Mouse (Mus musculus): Measurements from ENCODE around the gene Scaf1. TPM values are rescaled to one million over a fixed set of nuclear protein-coding genes. Genes with fewer than 3 reads are reported as not detected.
A peak's percentile ranks its signal among the peaks of the same experiment; 100 is the strongest.
"Not testable (repeated sequence)": the region's sequence is repeated elsewhere in the genome, so short reads cannot be mapped to it uniquely, and the experiment has no call there.

Scaf1 gene
- polyA plus RNA-seq, 1 experiment from 2014 or later = 46.2 TPM

DNA sequence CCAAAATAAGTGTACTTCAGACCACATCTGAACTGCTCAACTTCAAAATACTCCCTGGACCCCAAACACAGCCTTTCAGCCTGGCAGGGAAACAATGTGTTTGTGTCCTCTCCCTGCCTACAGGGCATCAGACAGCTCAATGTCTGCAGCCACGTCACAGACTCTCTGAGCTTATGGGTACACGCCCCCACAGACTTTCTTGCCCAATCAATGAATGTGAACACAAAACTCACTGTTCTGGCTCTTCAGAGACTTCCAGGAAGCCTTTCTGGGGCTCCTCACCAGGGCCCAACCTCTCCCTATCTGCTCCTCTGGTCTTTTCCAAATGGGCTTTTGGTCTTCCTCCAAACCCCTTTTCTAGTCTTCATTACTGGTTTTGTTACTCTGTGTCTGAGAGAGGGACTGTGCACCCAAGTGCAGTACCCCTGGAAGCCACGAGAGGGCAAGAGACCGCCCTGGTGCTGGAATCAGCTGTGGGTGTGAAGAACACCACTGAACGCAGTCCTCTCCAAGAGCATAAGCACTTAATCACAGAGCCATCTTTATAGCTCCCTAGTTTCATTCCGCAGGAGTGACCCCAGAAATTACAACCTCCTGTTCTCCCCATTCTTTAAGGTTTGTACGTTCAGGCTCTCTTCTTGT lies 21.7 kb upstream of the Scaf1 start:
- no peaks in the 10 kb centered on the region for H3K27me3 ChIP-seq (replicated peaks; ENCODE audit: low read depth, poor library complexity, severe bottlenecking)
- WGBS = 73% methylated on average over 7 of the region's 7 CpGs
- H3K36me3 ChIP-seq (replicated peaks) = peaks cover 100% of the 10 kb centered on the region
- H3K4me1 ChIP-seq = no peaks in the 10 kb centered on the region
- peak; percentile 65 for DNase-seq (ENCODE audit: low spot score)
- H3K4me3 ChIP-seq = 0 out of 2 replicates have a peak overlapping the region, but pooled peaks have one; percentile 21
- no peaks in the 10 kb centered on the region for H3K9me3 ChIP-seq
- H3K27ac ChIP-seq (replicated peaks) = no peak overlapping the region

DNA sequence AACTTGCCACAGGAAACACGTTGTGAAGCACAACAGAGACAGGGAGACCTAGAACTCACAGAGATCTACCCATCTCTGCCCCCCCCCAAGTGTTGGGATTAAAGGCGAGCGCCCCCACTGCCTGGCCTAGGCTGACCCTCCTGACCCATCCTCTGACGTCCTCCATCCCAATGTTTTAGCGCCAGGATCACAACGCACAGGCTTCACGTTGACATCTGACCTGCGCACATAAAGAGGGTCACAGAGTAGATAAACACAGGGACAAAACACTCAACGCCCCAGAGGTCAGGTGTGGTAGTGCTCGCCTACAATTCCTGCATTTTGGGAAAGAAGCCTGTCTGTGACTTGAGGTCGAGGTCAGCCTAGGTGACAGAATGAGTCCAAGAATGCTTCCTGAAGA lies 20.5 kb upstream of the Scaf1 start:
- Histone ChIP-seq H3K4me1 (no peaks in the 10 kb centered on the region), H3K27ac (replicated peaks) (no peak overlapping the region), H3K27me3 (replicated peaks; ENCODE audit: low read depth, poor library complexity, severe bottlenecking) (no peaks in the 10 kb centered on the region), H3K4me3 (no peak overlapping the region), H3K9me3 (no peaks in the 10 kb centered on the region), H3K36me3 (replicated peaks) (peaks cover 100% of the 10 kb centered on the region)
- WGBS = 87% methylated on average over 11 of the region's 11 CpGs
- DNase-seq (ENCODE audit: low spot score) = no peak

DNA sequence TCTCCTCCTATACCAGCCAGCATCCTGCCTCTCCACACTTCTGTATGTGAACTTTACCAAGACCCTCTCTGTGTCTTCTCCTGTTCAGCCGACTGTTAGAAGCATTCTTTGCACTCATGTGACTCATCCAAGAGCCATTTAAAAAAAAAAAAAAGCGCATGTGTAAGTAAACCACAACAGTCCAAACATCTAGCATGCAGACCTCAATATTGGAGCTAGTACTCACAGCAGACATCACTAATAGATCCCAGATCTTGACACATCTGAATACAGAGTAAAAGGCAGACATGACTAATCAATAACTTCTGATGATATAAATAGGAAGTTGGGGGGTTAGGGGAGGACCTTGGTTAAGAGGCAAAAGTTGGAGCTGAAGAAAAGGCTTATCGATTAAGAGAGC lies 19.5 kb upstream of the Scaf1 start:
- no peaks in the 10 kb centered on the region for H3K4me1 ChIP-seq
- WGBS = 87% methylated on average over 3 of the region's 3 CpGs
- no peak overlapping the region for H3K4me3 ChIP-seq
- H3K27me3 ChIP-seq (replicated peaks; ENCODE audit: low read depth, poor library complexity, severe bottlenecking) = no peaks in the 10 kb centered on the region
- DNase-seq (ENCODE audit: low spot score) = no peak
- H3K9me3 ChIP-seq = no peaks in the 10 kb centered on the region
- peaks cover 100% of the 10 kb centered on the region for H3K36me3 ChIP-seq (replicated peaks)
- H3K27ac ChIP-seq (replicated peaks) = no peak overlapping the region

DNA sequence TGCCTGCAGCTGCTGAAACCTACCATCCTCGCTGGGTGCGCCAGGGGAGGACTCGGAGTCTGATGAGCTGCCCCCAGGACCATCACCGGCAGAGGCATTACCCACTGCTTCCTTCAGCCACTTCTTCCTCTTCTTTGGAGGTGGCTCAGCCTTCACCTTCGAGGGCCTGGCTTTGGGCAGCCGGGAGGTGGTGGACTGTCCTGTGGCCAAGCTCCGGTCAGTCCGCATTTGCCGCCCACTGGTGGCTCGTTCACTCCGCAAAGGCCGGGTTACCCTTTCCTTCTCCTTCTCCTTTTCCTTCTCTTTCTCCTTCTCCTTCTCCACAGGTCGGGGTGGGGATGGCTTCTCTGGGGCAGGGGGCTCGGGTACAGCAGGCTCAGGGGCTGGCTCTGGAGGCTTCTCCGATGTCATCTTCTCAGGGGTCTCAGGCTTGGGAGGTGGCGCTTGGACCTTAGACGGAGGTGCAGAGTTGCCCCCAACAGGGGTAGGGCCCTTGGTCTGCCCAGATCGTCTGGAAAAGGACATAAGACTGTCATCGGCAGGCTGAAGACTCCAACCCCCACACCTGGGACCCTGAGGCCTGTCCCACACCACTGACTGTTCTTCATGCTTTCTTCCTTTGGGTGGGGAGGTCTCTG lies 17.7 kb upstream of the Scaf1 start:
- H3K27me3 ChIP-seq (replicated peaks; ENCODE audit: low read depth, poor library complexity, severe bottlenecking) = no peaks in the 10 kb centered on the region
- H3K9me3 ChIP-seq = no peaks in the 10 kb centered on the region
- no peaks in the 10 kb centered on the region for H3K4me1 ChIP-seq
- no peak overlapping the region for H3K4me3 ChIP-seq
- WGBS = 95% methylated on average over 19 of the region's 19 CpGs
- no peak overlapping the region for H3K27ac ChIP-seq (replicated peaks)
- no peak for DNase-seq (ENCODE audit: low spot score)
- peaks cover 100% of the 10 kb centered on the region for H3K36me3 ChIP-seq (replicated peaks)

DNA sequence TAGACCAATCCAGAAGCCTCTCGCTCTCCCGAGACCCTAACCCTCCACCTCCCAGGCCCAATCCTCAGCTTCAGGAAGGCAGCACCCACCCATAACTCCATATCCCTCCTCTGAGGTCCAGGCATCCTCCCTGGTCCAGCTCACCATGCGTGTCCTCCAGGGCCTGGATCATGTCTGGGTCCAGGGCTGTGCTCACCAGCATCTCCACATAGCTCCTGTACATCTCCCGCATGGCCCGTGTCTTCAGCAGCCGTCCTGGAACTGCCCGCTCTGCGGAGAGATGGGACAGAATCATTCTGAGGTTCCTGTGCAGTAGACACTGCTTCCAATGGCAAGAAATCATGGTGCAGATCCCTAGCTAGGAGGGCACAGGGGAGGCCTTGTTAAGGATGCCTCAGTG lies 14.7 kb upstream of the Scaf1 start:
- Histone ChIP-seq H3K36me3 (replicated peaks) (peaks cover 98% of the 10 kb centered on the region), H3K4me3 (no peak overlapping the region)
- WGBS = 96% methylated on average over 8 of the region's 8 CpGs

DNA sequence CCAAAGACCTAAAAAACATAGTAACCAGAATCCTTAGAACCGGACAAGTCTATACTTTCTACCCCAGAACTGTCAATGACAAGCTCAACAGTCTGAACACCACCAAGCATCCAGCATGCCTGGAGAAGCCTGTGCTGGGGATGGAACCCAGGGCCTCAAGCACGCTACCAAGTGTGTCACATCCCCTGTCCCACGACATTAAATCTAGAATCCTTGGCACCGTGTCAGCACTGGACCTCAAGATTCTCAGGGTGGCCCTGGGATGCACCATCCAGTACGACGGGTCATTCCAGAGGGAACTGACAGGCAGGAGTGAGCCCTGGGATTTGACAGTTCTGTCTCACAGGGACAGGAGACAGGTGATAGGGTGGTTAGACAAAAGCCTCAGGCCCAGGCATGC lies 13.8 kb upstream of the Scaf1 start:
- Histone ChIP-seq H3K27me3 (replicated peaks; ENCODE audit: low read depth, poor library complexity, severe bottlenecking) (no peaks in the 10 kb centered on the region), H3K4me3 (no peak overlapping the region), H3K36me3 (replicated peaks) (peaks cover 89% of the 10 kb centered on the region), H3K4me1 (peaks cover 15% of the 10 kb centered on the region), H3K27ac (replicated peaks) (no peak overlapping the region), H3K9me3 (no peaks in the 10 kb centered on the region)
- DNase-seq (ENCODE audit: low spot score) = no peak
- WGBS = 95% methylated on average over 6 of the region's 6 CpGs

More for the DNA sequence above, 14.7 kb upstream of the Scaf1 start:
- H3K27me3 ChIP-seq (replicated peaks; ENCODE audit: low read depth, poor library complexity, severe bottlenecking) = no peaks in the 10 kb centered on the region
- DNase-seq (ENCODE audit: low spot score) = no peak
- peaks cover 11% of the 10 kb centered on the region for H3K4me1 ChIP-seq
- H3K27ac ChIP-seq (replicated peaks) = no peak overlapping the region
- H3K9me3 ChIP-seq = no peaks in the 10 kb centered on the region

DNA sequence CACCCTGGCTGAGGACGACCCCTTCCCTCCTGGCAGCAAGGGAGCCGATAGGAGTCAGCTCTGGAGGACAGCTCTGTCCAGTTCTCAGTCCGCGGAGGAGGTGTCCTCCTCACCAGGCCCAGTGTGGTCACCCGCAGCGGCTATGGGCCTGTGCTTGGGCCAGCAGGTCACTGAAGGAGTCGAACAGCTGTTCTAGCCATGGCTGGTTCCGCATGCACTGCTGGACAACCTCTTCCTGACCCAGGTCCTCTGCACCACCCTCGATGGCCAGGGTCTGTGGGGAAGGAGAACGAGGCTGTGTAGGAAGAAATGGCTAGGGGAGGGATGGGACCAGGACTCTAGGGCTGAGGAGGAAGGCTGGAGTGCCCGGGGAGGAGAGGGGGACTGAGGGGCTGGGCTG lies 12.2 kb upstream of the Scaf1 start:
- WGBS = 95% methylated on average over 11 of the region's 11 CpGs
- Histone ChIP-seq H3K9me3 (no peaks in the 10 kb centered on the region), H3K36me3 (replicated peaks) (peaks cover 73% of the 10 kb centered on the region), H3K27ac (replicated peaks) (no peak overlapping the region), H3K4me3 (no peak overlapping the region), H3K27me3 (replicated peaks; ENCODE audit: low read depth, poor library complexity, severe bottlenecking) (no peaks in the 10 kb centered on the region), H3K4me1 (peaks cover 15% of the 10 kb centered on the region)
- no peak for DNase-seq (ENCODE audit: low spot score)

DNA sequence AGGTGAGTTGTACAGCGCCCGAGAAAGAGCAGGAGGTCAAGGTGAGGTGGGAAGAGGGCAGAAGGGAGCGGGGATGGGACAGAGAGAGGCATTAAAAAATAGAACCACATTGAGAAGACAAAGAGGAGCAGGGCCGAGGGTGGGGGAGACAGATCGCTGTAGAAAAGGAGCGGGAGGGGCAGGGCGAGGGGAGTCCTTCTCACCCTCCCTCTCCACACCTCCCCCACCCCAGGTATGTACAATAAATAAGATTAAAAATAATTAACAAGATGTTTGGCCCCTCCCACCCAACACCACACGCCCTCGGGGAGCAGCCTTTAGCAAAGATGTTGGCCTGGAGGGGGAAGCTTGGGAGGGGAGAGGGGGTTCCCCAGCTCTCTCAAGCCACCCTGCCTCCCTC lies 11.6 kb upstream of the Scaf1 start:
- no peaks in the 10 kb centered on the region for H3K27me3 ChIP-seq (replicated peaks; ENCODE audit: low read depth, poor library complexity, severe bottlenecking)
- no peak overlapping the region for H3K27ac ChIP-seq (replicated peaks)
- H3K9me3 ChIP-seq = no peaks in the 10 kb centered on the region
- peaks cover 67% of the 10 kb centered on the region for H3K36me3 ChIP-seq (replicated peaks)
- no peak overlapping the region for H3K4me3 ChIP-seq
- DNase-seq (ENCODE audit: low spot score) = no peak
- H3K4me1 ChIP-seq = peaks cover 15% of the 10 kb centered on the region
- WGBS = 93% methylated on average over 9 of the region's 9 CpGs

DNA sequence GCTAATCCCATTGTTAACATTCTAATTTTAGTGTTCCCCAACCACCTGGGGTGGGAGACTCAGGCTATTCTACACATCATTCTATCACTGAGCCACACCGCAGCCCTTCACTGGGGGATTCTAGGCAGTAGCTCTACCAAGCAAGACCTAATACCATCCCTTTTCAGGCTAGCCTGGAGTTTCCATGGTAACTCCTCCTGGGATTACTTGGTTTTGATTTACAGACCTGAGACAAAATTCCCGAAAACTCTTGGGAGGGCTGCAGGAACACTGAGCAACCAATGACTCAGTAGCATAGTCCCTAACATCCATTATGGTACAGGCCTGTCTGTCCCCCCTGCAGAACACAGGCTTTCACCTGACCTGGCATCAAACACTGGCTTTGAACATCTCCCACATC lies 10.1 kb upstream of the Scaf1 start:
- Histone ChIP-seq H3K4me1 (peaks cover 16% of the 10 kb centered on the region), H3K27ac (replicated peaks) (no peak overlapping the region), H3K9me3 (no peaks in the 10 kb centered on the region), H3K27me3 (replicated peaks; ENCODE audit: low read depth, poor library complexity, severe bottlenecking) (no peaks in the 10 kb centered on the region), H3K4me3 (no peak overlapping the region), H3K36me3 (replicated peaks) (peaks cover 52% of the 10 kb centered on the region)
- DNase-seq (ENCODE audit: low spot score) = no peak
- 66% methylated on average over 2 of the region's 2 CpGs for WGBS

DNA sequence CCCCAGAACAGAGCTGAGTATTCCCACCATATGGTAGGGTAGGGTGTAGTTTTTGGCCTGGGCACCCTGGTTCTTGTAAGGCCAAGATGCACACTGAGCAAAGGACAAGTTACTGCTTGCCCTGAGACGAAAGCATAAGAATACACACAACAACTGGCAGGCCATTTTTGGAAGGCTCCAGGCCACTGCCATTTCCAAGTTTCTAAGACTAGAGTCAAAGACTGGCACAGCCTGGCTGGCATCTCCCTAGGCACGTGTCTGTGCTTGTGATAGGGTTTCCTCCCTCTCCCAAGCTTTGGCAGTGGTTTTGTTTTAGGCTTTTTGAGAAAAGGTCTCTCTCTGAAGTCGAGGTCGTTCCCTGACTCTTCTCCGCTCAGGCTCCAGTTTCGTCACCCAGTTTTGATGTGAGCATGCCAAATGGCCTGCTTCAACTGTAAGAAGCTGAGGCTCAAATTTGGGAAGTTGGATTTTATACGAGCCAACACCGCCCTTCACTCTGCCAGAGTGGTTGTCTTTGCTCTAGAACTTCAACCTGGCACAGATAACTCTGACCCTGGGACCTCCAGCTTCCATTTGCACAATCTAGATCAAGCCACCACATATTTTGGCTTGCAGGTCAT lies 9.5 kb upstream of the Scaf1 start:
- H3K4me1 ChIP-seq = peaks cover 20% of the 10 kb centered on the region
- H3K4me3 ChIP-seq = peak overlapping the region; percentile 8; the same call in 1 of the 2 replicates
- 0 out of 2 replicates have a peak, but pooled peaks cover 2% of the 10 kb centered on the region for H3K27me3 ChIP-seq (replicated peaks; ENCODE audit: low read depth, poor library complexity, severe bottlenecking)
- peaks cover 46% of the 10 kb centered on the region for H3K36me3 ChIP-seq (replicated peaks)
- 80% methylated on average over 8 of the region's 8 CpGs for WGBS
- H3K9me3 ChIP-seq = no peaks in the 10 kb centered on the region
- no peak for DNase-seq (ENCODE audit: low spot score)
- 0 out of 2 replicates have a peak overlapping the region, but pooled peaks have one; percentile 24 for H3K27ac ChIP-seq (replicated peaks)

DNA sequence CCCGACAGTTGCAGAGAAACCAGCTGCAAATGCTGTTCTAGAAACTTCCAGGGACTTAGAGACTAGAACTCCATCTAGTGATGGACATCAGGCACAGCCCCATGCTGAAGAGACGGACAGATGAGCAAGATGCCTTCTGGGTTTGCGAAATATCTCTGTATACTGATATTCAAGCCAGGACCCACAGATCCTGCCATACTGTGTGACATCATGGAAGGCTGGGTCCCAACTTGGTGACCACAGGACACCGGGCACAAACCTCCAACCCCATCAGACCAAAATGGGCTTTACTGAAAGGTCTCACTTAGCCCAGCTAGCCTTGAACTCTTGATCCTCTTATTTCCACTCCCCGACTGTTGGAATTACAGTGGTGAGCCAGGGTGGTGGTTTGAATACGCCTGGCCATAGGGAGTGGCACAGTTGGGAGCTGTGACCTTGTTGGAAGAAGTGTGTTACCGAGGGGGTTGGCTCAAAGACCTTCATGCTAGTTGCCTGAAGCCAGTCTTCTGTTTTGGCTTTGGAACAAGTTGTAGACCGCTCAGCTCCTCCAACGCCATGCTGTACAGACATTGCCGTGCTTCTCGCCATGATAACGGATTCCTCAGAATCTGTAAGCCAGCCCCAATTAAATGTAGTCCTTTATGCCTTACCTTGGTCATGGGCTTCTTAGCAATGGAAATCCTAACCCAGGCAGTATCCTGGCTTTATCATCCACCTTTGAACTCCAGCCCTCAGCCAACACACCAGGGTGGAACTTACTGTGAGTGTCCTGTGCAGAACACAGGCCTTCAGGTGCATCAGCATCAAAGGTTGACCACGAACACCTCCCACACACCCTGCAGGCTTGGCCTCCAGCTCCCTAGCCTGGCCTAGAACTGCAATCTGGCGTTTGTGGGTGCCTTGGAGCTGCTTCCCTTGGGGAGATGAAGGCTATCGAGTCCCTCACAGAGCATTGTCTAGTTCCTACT lies 8.4 kb upstream of the Scaf1 start:
- H3K9me3 ChIP-seq = no peaks in the 10 kb centered on the region
- WGBS = 88% methylated on average over 15 of the region's 15 CpGs
- H3K4me1 ChIP-seq = peaks cover 26% of the 10 kb centered on the region
- peaks cover 35% of the 10 kb centered on the region for H3K36me3 ChIP-seq (replicated peaks)
- no peak overlapping the region for H3K4me3 ChIP-seq
- peaks cover 7% of the 10 kb centered on the region; the same call in 1 of the 2 replicates for H3K27me3 ChIP-seq (replicated peaks; ENCODE audit: low read depth, poor library complexity, severe bottlenecking)
- no peak overlapping the region for H3K27ac ChIP-seq (replicated peaks)
- no peak for DNase-seq (ENCODE audit: low spot score)

DNA sequence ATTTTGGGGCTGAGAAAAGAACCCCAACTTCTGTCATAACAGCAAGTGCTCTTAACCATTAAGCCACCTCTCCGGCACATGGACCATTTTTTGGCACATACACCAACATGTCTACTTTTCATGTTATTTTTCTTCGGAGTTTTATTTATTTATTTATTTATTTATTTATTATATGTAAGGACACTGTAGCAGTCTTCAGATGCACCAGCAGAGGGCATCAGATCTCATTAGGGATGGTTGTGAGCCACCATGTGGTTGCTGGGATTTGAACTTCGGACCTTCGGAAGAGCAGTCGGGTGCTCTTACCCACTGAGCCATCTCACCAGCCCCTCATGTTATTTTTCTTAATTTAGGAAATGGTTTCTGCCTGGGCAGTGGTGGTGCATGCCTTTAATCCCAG lies 7.5 kb upstream of the Scaf1 start:
- Histone ChIP-seq H3K4me1 (peaks cover 35% of the 10 kb centered on the region), H3K27me3 (replicated peaks; ENCODE audit: low read depth, poor library complexity, severe bottlenecking) (peaks cover 14% of the 10 kb centered on the region; the same call in 1 of the 2 replicates), H3K36me3 (replicated peaks) (peaks cover 26% of the 10 kb centered on the region)
- H3K4me3 ChIP-seq; H3K27ac ChIP-seq (replicated peaks); DNase-seq (ENCODE audit: low spot score); H3K9me3 ChIP-seq: not testable (repeated sequence)
- WGBS = 82% methylated on average over 5 of the region's 5 CpGs
